Mouse (Mus musculus): Measurements from ENCODE around the gene Gm17374. TPM values are rescaled to one million over a fixed set of nuclear protein-coding genes. Genes with fewer than 3 reads are reported as not detected.
"Not testable (repeated sequence)": the region's sequence is repeated elsewhere in the genome, so short reads cannot be mapped to it uniquely, and the experiment has no call there.

Gm17374 gene
- polyA plus RNA-seq, 1 experiment from 2014 or later, result not detected

DNA sequence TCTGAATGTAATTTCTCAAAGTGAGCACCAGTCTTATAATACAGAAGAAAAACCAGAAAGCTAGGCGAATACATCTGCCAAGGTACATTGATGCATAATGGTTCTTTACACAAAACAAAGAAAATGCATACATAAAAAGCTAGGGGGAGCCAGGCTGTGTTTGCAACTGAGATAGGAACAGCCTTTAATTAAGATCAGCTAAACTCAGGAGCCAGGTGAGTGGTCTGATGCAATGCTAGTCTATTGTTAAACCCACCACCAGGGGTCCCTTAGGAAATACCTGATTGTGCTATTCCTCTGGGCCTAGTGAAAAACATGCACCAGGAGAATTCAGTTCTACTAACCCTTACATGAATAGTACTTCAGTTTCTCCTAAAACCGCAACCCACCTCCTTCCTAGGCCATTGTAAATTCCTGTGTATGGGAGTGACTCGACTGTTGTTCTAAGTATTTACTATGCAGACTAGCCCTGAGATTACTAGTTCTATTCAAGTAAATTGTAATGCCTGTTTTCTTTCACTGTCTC is 33.9 kb downstream of the Gm17374 start:
- WGBS, result 91% methylated on average over 3 of the region's 3 CpGs
- not testable (repeated sequence) for ATAC-seq (ENCODE audit: low FRiP score); H3K9me3 ChIP-seq (replicated peaks); H3K4me1 ChIP-seq; H3K27ac ChIP-seq (replicated peaks); H3K9ac ChIP-seq (replicated peaks); H3K27me3 ChIP-seq (replicated peaks); H3K4me3 ChIP-seq (replicated peaks); H3K4me2 ChIP-seq
- peaks cover 44% of the 10 kb centered on the region for H3K36me3 ChIP-seq

DNA sequence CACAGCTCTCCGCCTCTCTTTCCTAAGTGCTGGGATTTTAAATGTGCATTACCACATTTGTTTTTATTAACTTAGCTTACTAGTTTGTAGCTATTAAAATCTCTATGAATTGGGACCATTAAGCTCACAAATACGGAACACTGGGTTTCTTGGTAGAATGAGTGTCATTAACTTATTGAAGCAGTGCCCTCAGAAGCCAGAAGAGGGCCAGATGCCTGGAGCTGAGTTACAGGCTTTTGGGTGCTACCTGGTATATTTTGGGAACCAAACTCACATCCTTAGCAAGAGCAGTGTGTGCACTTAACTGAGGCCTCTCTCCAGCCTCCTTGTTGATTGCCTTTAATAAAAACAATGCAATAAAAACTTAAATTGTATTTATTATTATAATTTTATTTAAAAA is 48.9 kb downstream of the Gm17374 start:
- no peak overlapping the region for H3K4me2 ChIP-seq
- no peaks in the 10 kb centered on the region for H3K27me3 ChIP-seq (replicated peaks)
- H3K4me3 ChIP-seq (replicated peaks), result no peak overlapping the region
- no peak overlapping the region for H3K9ac ChIP-seq (replicated peaks)
- H3K4me1 ChIP-seq, result no peaks in the 10 kb centered on the region
- no peak for ATAC-seq (ENCODE audit: low FRiP score)
- WGBS, result 79% methylated on average over 2 of the region's 2 CpGs
- H3K9me3 ChIP-seq (replicated peaks), result no peaks in the 10 kb centered on the region
- H3K27ac ChIP-seq (replicated peaks), result no peak overlapping the region
- peaks cover 46% of the 10 kb centered on the region for H3K36me3 ChIP-seq

DNA sequence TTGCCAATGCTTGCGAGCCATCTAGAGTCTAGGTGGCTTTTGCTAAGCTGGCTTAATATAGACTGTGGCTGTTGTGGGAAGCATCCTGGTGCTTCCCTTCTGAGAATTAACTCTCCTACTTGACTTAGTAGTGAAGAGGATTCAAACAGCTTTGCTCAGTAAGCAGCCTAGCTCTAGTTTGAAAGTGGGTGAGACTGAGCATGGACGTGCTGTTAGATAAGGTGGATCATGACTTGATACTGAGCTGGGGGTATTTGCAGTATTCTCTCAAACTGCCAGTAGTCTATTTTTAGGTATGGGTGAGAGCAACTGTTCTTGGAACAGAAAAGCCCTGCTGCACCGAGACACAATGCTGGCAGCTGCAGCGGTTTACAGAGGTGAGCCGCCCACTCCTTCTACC is 50.7 kb downstream of the Gm17374 start:
- peaks cover 48% of the 10 kb centered on the region for H3K36me3 ChIP-seq
- no peaks in the 10 kb centered on the region for H3K9me3 ChIP-seq (replicated peaks)
- no peak overlapping the region for H3K9ac ChIP-seq (replicated peaks)
- H3K4me1 ChIP-seq, result no peaks in the 10 kb centered on the region
- no peaks in the 10 kb centered on the region for H3K27me3 ChIP-seq (replicated peaks)
- H3K4me2 ChIP-seq, result no peak overlapping the region
- 93% methylated on average over 5 of the region's 5 CpGs for WGBS
- H3K27ac ChIP-seq (replicated peaks), result no peak overlapping the region
- no peak overlapping the region for H3K4me3 ChIP-seq (replicated peaks)
- no peak for ATAC-seq (ENCODE audit: low FRiP score)

Other genes with a start within 250 kb of the Gm17374 start
- 20.6 and 26.1 TPM in 2 replicates for gene Tasp1, start 85.2 kb upstream of the Gm17374 start, polyA plus RNA-seq (2015; fragmentation: Nextera tagmentation; extraction: Ambion mirVana)
- gene Esf1, start 18.5 kb downstream of the Gm17374 start, polyA plus RNA-seq (2015; fragmentation: Nextera tagmentation; extraction: Ambion mirVana), result 18.6 and 20.4 TPM in 2 replicates
- gene Ndufaf5, start 18.6 kb downstream of the Gm17374 start, polyA plus RNA-seq (2015; fragmentation: Nextera tagmentation; extraction: Ambion mirVana), result 56.4 and 69.4 TPM in 2 replicates
- gene Sel1l2, start 237.7 kb downstream of the Gm17374 start, polyA plus RNA-seq (2015; fragmentation: Nextera tagmentation; extraction: Ambion mirVana), result not detected in 2 replicates
- gene Macrod2, start 243.3 kb downstream of the Gm17374 start, polyA plus RNA-seq (2015; fragmentation: Nextera tagmentation; extraction: Ambion mirVana), result 76.1 and 89.4 TPM in 2 replicates

All from neural tube, embryonic 15.5 days (tissue).